Mouse (Mus musculus): ENCODE data around the gene Man1c1. TPM values are rescaled to one million over a fixed set of nuclear protein-coding genes. Genes with fewer than 3 reads are reported as not detected.

Gene Man1c1
- polyA plus RNA-seq, 1 experiment from 2014 or later = 8.3 TPM

DNA sequence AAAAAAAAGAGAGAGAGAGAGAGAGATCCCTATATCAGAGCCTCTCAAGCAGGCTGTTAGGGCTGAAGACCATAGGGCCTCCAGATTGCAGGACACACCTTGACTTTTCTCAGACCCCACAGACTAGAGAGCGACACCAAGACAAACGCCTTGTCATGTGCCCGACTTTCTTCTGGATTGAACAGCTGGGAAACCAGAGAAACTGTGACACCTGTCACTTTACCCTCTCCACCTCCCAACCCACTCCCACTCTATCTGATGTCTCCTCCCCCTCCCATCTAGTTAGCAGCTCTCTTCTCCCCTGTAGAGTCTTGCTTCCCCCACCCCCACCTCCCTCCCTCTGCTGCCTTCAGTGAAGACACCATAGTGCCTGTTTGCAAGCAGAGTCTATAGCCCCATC lies 35.4 kb upstream of the Man1c1 start:
- H3K4me3 ChIP-seq = no peak overlapping the region
- H3K4me1 ChIP-seq = peaks cover 59% of the 10 kb centered on the region
- peaks cover 3% of the 10 kb centered on the region; the same call in 1 of the 2 replicates for H3K36me3 ChIP-seq
- 71% methylated on average over 3 of the region's 3 CpGs for WGBS
- H3K27me3 ChIP-seq (ENCODE audit: insufficient read depth, poor library complexity, severe bottlenecking) = 0 out of 2 replicates have a peak, but pooled peaks cover 8% of the 10 kb centered on the region
- DNase-seq (ENCODE audit: low spot score) = no peak
- H3K9me3 ChIP-seq = no peaks in the 10 kb centered on the region
- H3K27ac ChIP-seq = no peak overlapping the region

GRCm38 (mm10) chr4:134737365-134737910 lies 33.3 kb upstream of the Man1c1 start:
- H3K36me3 ChIP-seq = no peaks in the 10 kb centered on the region
- no peaks in the 10 kb centered on the region for H3K9me3 ChIP-seq
- H3K4me1 ChIP-seq = peaks cover 50% of the 10 kb centered on the region
- H3K27ac ChIP-seq = no peak overlapping the region
- H3K27me3 ChIP-seq (ENCODE audit: insufficient read depth, poor library complexity, severe bottlenecking) = 0 out of 2 replicates have a peak, but pooled peaks cover 8% of the 10 kb centered on the region
- 63% methylated on average over 14 of the region's 14 CpGs for WGBS
- no peak overlapping the region for H3K4me3 ChIP-seq
- DNase-seq (ENCODE audit: low spot score) = no peak

DNA sequence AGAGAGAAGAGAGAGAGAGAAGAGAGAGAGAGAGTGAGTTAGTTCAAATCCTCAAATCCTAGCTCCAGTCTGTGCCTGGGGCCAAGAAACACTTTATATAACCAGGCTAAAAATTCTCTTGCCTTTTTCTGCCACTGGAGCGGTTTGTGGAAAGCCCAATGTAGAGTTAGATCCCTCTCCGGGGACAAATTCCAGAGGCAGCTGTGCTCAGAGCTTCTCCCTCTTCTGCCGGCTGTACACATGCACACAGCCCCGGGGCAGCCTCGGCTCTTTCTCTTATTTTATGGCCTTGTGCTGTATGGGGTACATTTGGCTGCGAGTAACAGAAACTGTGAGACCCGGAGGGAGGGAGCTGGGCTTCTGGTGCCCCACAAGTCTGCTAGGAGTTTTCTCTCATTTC lies 32.1 kb upstream of the Man1c1 start:
- Histone ChIP-seq H3K9me3 (no peaks in the 10 kb centered on the region), H3K36me3 (no peaks in the 10 kb centered on the region), H3K27ac (no peak overlapping the region), H3K4me1 (peaks cover 38% of the 10 kb centered on the region), H3K4me3 (no peak overlapping the region), H3K27me3 (ENCODE audit: insufficient read depth, poor library complexity, severe bottlenecking) (0 out of 2 replicates have a peak, but pooled peaks cover 8% of the 10 kb centered on the region)
- DNase-seq (ENCODE audit: low spot score) = no peak
- 68% methylated on average over 7 of the region's 7 CpGs for WGBS

DNA sequence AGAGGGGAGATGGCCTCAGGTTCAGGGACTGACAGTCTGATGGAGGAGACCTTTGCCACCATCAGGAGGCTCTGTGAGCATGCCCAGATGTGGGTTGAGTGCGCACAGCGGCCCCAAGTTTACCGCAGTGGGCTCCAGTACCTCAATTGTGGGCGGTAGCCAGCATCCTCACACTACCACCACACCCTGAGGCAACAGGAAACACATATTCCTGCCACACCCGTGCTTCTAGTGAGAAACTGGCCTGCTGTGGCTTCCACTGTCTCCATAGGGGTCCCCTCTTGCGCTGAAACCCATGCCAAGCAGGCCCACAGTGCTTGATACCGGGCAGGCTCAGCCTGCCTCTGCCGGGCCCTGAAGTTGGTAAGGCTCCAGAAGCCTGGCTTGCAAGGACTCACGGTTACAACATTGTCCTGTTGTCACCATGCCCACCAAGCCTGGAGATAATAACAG lies 30.6 kb upstream of the Man1c1 start:
- no peaks in the 10 kb centered on the region for H3K9me3 ChIP-seq
- no peak for DNase-seq (ENCODE audit: low spot score)
- no peaks in the 10 kb centered on the region for H3K36me3 ChIP-seq
- 0 out of 2 replicates have a peak, but pooled peaks cover 8% of the 10 kb centered on the region for H3K27me3 ChIP-seq (ENCODE audit: insufficient read depth, poor library complexity, severe bottlenecking)
- 41% methylated on average over 9 of the region's 9 CpGs for WGBS
- peak overlapping the region; percentile 77 for H3K27ac ChIP-seq
- peak overlapping the region; percentile 38; the same call in 1 of the 2 replicates for H3K4me3 ChIP-seq
- peaks cover 46% of the 10 kb centered on the region for H3K4me1 ChIP-seq

DNA sequence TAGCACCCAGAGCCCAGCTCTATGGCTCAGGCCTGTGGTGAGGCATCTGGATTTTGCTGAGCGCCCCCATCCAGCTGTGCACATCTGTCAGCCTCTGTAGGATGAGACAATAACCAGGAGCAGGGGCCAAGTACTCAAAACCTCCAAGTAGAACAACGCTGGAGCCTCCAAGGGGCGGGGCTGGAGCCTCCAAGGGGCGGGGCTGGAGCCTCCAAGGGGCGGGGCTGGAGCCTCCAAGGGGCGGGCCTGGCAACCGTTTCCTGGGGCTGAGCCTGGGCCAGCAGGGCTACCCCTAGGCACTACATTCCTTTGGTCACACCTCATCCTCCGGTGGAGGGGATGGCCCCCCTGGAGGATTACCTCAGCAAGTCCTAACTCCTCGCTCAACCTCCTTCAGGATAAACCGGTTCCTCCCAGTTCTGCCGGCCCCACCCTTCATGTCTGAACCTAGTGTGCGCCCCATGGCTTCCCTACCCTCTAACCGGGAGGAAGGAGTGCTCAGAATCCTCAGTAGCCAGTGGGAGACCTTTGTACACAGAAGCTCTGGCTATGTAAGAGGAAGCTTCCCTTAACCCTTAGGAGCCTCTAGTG lies 30.0 kb upstream of the Man1c1 start:
- WGBS = 3% methylated on average over 13 of the region's 13 CpGs
- Histone ChIP-seq H3K27ac (peak overlapping the region; percentile 77), H3K27me3 (ENCODE audit: insufficient read depth, poor library complexity, severe bottlenecking) (0 out of 2 replicates have a peak, but pooled peaks cover 8% of the 10 kb centered on the region), H3K9me3 (no peaks in the 10 kb centered on the region), H3K4me3 (peak overlapping the region; percentile 38), H3K4me1 (peaks cover 48% of the 10 kb centered on the region), H3K36me3 (no peaks in the 10 kb centered on the region)
- peak; percentile 84 for DNase-seq (ENCODE audit: low spot score)

GRCm38 (mm10) chr4:134733371-134733770 lies 29.3 kb upstream of the Man1c1 start:
- Histone ChIP-seq H3K27ac (no peak overlapping the region), H3K4me3 (no peak overlapping the region), H3K4me1 (peaks cover 51% of the 10 kb centered on the region), H3K9me3 (no peaks in the 10 kb centered on the region), H3K27me3 (ENCODE audit: insufficient read depth, poor library complexity, severe bottlenecking) (0 out of 2 replicates have a peak, but pooled peaks cover 8% of the 10 kb centered on the region), H3K36me3 (no peaks in the 10 kb centered on the region)
- 65% methylated on average over 9 of the region's 9 CpGs for WGBS
- DNase-seq (ENCODE audit: low spot score) = no peak

DNA sequence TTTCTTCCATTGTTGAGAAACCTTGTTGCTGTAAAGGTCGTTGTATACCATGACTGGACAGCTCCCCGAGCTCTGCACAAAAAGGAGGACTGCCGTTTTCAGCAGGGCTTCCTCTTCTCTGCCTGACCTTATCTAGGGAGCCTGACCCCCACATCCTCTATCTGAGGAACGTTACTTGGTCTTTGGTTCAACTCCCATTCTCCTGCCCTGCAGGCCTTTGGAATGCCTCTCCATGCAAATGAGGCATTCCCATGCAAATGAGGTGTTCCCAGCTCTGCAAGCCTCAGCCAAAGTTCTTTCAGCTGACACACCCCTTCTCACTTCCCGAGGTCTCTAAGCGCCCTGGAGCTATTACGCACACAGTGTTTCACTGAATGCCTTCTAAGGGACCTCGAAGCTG lies 26.0 kb upstream of the Man1c1 start:
- H3K4me1 ChIP-seq = peaks cover 41% of the 10 kb centered on the region

GRCm38 (mm10) chr4:134725735-134726345 lies 21.8 kb upstream of the Man1c1 start:
- Histone ChIP-seq H3K9me3 (no peaks in the 10 kb centered on the region), H3K4me1 (peaks cover 35% of the 10 kb centered on the region), H3K27me3 (ENCODE audit: insufficient read depth, poor library complexity, severe bottlenecking) (no peaks in the 10 kb centered on the region), H3K27ac (no peak overlapping the region), H3K36me3 (no peaks in the 10 kb centered on the region), H3K4me3 (no peak overlapping the region)
- DNase-seq (ENCODE audit: low spot score) = no peak
- WGBS = 65% methylated on average over 13 of the region's 13 CpGs

More for the DNA sequence above, 26.0 kb upstream of the Man1c1 start:
- H3K9me3 ChIP-seq = no peaks in the 10 kb centered on the region
- peak overlapping the region; percentile 16; the same call in 1 of the 2 replicates for H3K4me3 ChIP-seq
- H3K27ac ChIP-seq = peak overlapping the region; percentile 31; the same call in 1 of the 2 replicates
- H3K36me3 ChIP-seq = no peaks in the 10 kb centered on the region
- 1% methylated on average over 8 of the region's 8 CpGs for WGBS
- DNase-seq (ENCODE audit: low spot score) = no peak
- H3K27me3 ChIP-seq (ENCODE audit: insufficient read depth, poor library complexity, severe bottlenecking) = no peaks in the 10 kb centered on the region

DNA sequence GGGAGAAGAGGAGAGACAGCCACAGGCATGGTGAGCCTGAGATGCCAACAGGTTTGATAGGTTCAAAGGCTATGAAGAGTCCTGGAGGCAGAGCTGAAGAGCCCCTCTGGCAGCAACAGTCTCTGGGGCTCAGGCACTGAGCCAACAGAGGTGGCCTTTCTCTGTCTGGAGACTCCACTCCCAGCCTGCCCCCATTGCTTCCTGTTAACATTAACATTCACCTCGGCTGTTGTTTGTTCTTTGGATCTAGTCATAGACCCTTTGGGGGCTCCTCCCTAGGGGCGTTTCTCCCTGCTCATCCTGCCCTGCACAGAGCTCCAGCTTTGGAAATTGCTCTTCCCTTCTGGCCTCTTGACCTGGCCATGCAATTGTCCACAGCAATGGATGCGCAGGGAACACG lies 20.9 kb upstream of the Man1c1 start:
- WGBS = 60% methylated on average over 4 of the region's 4 CpGs
- no peak for DNase-seq (ENCODE audit: low spot score)
- H3K27me3 ChIP-seq (ENCODE audit: insufficient read depth, poor library complexity, severe bottlenecking) = no peaks in the 10 kb centered on the region
- H3K9me3 ChIP-seq = no peaks in the 10 kb centered on the region
- H3K4me1 ChIP-seq = peaks cover 31% of the 10 kb centered on the region
- H3K36me3 ChIP-seq = no peaks in the 10 kb centered on the region
- H3K27ac ChIP-seq = no peak overlapping the region
- no peak overlapping the region for H3K4me3 ChIP-seq

DNA sequence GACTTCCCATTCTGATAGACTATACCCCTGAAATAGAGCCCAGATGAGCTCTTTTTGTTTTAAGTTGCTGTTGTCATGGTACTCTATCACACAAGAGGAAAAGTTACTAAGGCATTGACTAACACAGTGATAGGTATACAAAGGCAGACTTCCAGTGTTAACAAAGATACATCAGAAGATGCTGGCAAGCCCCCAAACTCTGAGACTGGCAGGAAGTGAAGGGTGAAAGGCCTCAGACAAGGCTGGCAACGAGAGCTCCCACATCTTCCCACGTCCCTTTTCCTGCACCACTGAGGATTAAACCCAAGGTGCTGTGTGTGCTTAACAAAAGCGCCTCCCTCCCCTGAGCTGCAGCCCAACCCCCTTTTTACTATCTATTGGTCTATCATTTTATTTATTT lies 19.2 kb upstream of the Man1c1 start:
- Histone ChIP-seq H3K27ac (no peak overlapping the region), H3K36me3 (no peaks in the 10 kb centered on the region), H3K4me1 (peaks cover 21% of the 10 kb centered on the region), H3K4me3 (no peak overlapping the region), H3K9me3 (no peaks in the 10 kb centered on the region), H3K27me3 (ENCODE audit: insufficient read depth, poor library complexity, severe bottlenecking) (no peaks in the 10 kb centered on the region)
- 64% methylated on average over 3 of the region's 3 CpGs for WGBS
- DNase-seq (ENCODE audit: low spot score) = no peak

- H3K27me3 ChIP-seq (ENCODE audit: insufficient read depth, poor library complexity, severe bottlenecking) = no peaks in the 10 kb centered on the region
- H3K4me1 ChIP-seq = peaks cover 18% of the 10 kb centered on the region
- no peaks in the 10 kb centered on the region for H3K36me3 ChIP-seq
- H3K9me3 ChIP-seq = no peaks in the 10 kb centered on the region
- H3K27ac ChIP-seq = no peak overlapping the region
- H3K4me3 ChIP-seq = no peak overlapping the region
- no peak for DNase-seq (ENCODE audit: low spot score)
- 84% methylated on average over 6 of the region's 6 CpGs for WGBS
These were observed 17.0 kb upstream of the Man1c1 start for GRCm38 (mm10) chr4:134721076-134721475.

- peak; percentile 71 for DNase-seq (ENCODE audit: low spot score)
- 75% methylated on average over 3 of the region's 3 CpGs for WGBS
- Histone ChIP-seq H3K27ac (0 out of 2 replicates have a peak overlapping the region, but pooled peaks have one; percentile 26), H3K4me3 (no peak overlapping the region), H3K9me3 (no peaks in the 10 kb centered on the region), H3K36me3 (no peaks in the 10 kb centered on the region), H3K4me1 (peaks cover 14% of the 10 kb centered on the region), H3K27me3 (ENCODE audit: insufficient read depth, poor library complexity, severe bottlenecking) (no peaks in the 10 kb centered on the region)
These were observed 16.3 kb upstream of the Man1c1 start for GRCm38 (mm10) chr4:134720371-134720770.

GRCm38 (mm10) chr4:134719489-134719888 lies 15.4 kb upstream of the Man1c1 start:
- H3K27ac ChIP-seq = no peak overlapping the region
- no peaks in the 10 kb centered on the region for H3K27me3 ChIP-seq (ENCODE audit: insufficient read depth, poor library complexity, severe bottlenecking)
- DNase-seq (ENCODE audit: low spot score) = peak; percentile 87
- no peak overlapping the region for H3K4me3 ChIP-seq
- WGBS = 40% methylated on average over 8 of the region's 8 CpGs
- peaks cover 5% of the 10 kb centered on the region; the same call in 1 of the 2 replicates for H3K4me1 ChIP-seq
- H3K9me3 ChIP-seq = no peaks in the 10 kb centered on the region
- no peaks in the 10 kb centered on the region for H3K36me3 ChIP-seq

Measured in heart, embryonic 10.5 days (tissue).